Mouse (Mus musculus): ENCODE measurements at regions not wholly inside any gene's neighbourhood (a gene's known extent, or its start where the extent isn't known, plus 50 kb on each side); places are given as distances from the start of the nearest gene placed in this dataset.

DNA sequence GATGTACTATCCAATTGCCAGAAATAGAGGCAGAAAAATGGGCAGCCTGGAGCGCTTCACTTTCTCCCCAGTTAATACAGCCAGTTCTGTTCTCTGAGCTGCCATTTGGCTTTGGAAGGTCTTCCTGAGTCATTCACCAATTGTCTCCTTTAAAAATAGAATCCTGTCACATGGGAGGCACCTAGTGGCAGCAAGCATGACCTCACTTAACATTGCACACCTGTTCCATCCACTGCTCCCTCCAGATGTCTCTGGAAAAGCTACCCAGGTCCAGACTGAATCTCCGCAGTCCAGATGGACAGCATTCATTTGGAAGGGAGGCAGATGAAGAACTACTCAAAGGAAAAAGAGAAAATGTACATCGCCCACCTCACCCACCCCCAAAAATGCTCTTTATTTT lies 73.9 kb upstream of the Spag17 start:
- ATAC-seq (replicated peaks; ENCODE audit: insufficient number of reproducible peaks, insufficient read depth, low FRiP score, low read depth): no peak

DNA sequence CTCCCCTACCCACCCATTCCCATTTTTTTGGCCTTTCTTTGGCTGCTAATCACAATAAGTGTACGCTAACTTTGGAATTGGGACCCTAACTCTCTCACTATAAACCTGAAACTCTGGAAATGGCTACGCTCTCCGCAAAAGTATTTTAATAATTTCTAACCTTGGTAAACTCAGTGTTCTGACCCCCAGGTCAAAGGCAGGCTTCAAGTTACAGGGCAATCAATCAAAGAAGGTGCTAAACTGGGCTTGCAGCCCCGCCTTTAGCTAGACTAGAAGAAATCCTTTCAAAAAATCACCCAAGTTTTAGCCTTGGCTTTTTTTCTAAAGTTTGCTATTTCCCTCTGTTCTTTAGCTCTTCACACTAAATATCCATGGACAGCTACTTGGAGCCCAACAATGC lies 72.4 kb upstream of the Spag17 start:
- peaks cover 6% of the 10 kb centered on the region; the same call in 1 of the 2 replicates for H3K4me1 ChIP-seq (replicated peaks)
- H3K36me3 ChIP-seq: no peaks in the 10 kb centered on the region
- no peak overlapping the region for H3K27ac ChIP-seq
- H3K27me3 ChIP-seq: no peaks in the 10 kb centered on the region
- no peak overlapping the region for H3K9ac ChIP-seq
- H3K9me3 ChIP-seq (replicated peaks): no peaks in the 10 kb centered on the region
- 69% methylated on average over 4 of the region's 4 CpGs for WGBS
- no peak for ATAC-seq (replicated peaks; ENCODE audit: insufficient number of reproducible peaks, insufficient read depth, low FRiP score, low read depth)
- H3K4me3 ChIP-seq: no peak overlapping the region
- no peak overlapping the region for H3K4me2 ChIP-seq

More for the DNA sequence above, 73.9 kb upstream of the Spag17 start:
- no peaks in the 10 kb centered on the region for H3K27me3 ChIP-seq
- 85% methylated on average over 3 of the region's 3 CpGs for WGBS
- H3K9me3 ChIP-seq (replicated peaks): no peaks in the 10 kb centered on the region
- H3K4me3 ChIP-seq: no peak overlapping the region
- no peak overlapping the region for H3K9ac ChIP-seq
- H3K36me3 ChIP-seq: no peaks in the 10 kb centered on the region
- no peak overlapping the region for H3K4me2 ChIP-seq
- H3K4me1 ChIP-seq (replicated peaks): peaks cover 6% of the 10 kb centered on the region; the same call in 1 of the 2 replicates
- no peak overlapping the region for H3K27ac ChIP-seq

DNA sequence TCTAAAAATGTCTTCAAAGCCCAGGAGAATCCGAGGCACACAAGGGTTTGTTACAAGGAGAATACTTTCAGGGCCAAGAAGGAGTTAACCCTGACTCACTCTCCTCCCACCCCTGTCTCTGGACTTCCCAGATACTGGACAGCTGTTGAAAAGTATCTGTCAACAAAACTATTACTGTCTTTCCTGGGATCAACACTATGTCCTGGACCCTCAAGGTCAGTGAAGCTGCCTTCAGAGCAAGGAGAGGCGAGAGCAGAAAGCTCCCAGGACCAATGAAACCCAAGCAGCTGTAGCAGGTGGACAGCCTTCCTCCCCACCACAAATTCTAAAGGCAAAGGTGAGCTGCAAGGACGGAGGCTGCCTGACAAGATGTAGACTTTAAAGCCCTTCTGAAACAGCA lies 70.1 kb upstream of the Spag17 start:
- ATAC-seq (replicated peaks; ENCODE audit: insufficient number of reproducible peaks, insufficient read depth, low FRiP score, low read depth): no peak
- Histone ChIP-seq H3K27me3 (no peaks in the 10 kb centered on the region), H3K4me3 (no peak overlapping the region), H3K36me3 (no peaks in the 10 kb centered on the region), H3K9me3 (replicated peaks) (no peaks in the 10 kb centered on the region), H3K9ac (no peak overlapping the region), H3K4me1 (replicated peaks) (peaks cover 11% of the 10 kb centered on the region; the same call in 1 of the 2 replicates), H3K4me2 (no peak overlapping the region), H3K27ac (no peak overlapping the region)
- WGBS: 18% methylated on average over 3 of the region's 3 CpGs

DNA sequence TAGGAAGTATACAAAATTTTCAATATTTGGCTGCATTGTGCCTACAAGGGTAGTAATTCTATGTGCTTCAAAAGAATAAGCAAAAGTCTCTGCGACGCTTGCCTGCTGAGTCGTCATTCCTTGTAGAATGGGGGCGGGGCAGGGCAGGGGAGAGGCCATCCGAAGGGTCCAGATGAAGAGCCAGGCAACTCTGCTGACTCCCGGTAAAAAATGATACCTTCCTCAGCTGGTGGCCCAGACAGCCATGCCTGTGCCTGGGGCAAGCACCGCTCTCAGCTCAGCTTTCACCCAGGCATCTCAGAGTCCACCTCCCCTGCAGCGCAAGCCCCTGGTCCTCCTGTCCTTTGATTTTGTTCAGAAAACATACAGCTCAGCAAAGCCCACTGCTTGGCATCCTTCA lies 67.2 kb upstream of the Spag17 start:
- Histone ChIP-seq H3K27ac (no peak overlapping the region), H3K9me3 (replicated peaks) (no peaks in the 10 kb centered on the region), H3K9ac (no peak overlapping the region), H3K27me3 (no peaks in the 10 kb centered on the region), H3K4me2 (no peak overlapping the region), H3K4me1 (replicated peaks) (peaks cover 15% of the 10 kb centered on the region; the same call in 1 of the 2 replicates), H3K36me3 (no peaks in the 10 kb centered on the region), H3K4me3 (no peak overlapping the region)
- 44% methylated on average over 8 of the region's 8 CpGs for WGBS
- no peak for ATAC-seq (replicated peaks; ENCODE audit: insufficient number of reproducible peaks, insufficient read depth, low FRiP score, low read depth)

DNA sequence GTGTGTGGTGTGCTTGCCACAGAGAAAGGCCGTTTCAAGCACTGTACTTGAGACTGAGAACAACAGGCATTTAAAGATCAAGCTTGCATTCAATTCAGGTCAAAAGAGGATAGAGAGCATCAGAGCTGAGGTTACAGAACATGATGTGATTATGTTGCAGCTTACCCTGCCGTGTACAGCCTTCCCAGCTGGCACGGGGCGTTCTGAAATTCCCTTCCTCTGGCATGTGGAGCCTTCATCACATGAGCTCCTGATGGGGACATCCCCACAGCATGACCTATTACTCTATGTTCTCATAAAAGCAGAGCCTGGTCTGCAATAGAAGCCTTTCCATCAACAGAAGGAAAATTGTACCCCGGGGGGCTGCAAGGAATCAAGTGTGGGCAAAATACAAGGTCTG lies 62.5 kb upstream of the Spag17 start:
- H3K36me3 ChIP-seq: no peaks in the 10 kb centered on the region
- 0 out of 2 replicates have a peak, but pooled peaks cover 12% of the 10 kb centered on the region for H3K4me1 ChIP-seq (replicated peaks)
- no peak overlapping the region for H3K9ac ChIP-seq
- H3K27ac ChIP-seq: no peak overlapping the region
- no peak for ATAC-seq (replicated peaks; ENCODE audit: insufficient number of reproducible peaks, insufficient read depth, low FRiP score, low read depth)
- WGBS: 65% methylated on average over 5 of the region's 5 CpGs
- no peak overlapping the region for H3K4me3 ChIP-seq
- no peak overlapping the region for H3K4me2 ChIP-seq
- H3K27me3 ChIP-seq: no peaks in the 10 kb centered on the region
- H3K9me3 ChIP-seq (replicated peaks): no peaks in the 10 kb centered on the region

DNA sequence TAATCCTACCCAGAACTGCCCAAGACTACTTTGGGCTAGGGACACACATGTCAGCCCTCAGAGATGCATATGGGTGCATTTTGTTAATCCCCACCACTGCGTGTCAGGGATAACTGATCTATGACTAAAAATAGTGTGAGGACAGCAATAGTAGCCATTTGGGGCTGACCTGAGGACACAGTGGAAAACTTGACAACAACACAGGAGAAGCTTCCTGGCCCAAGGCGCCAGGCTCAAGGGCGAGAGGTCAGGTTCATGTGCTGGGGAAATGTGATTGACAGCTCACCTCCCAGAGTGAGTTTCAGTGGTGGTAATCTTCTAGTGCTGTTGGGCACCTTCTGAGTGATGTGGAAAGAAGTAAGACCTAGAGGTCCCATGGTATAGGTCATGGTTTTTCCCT lies 62.0 kb upstream of the Spag17 start:
- no peaks in the 10 kb centered on the region for H3K9me3 ChIP-seq (replicated peaks)
- no peaks in the 10 kb centered on the region for H3K27me3 ChIP-seq
- no peak overlapping the region for H3K9ac ChIP-seq
- no peak overlapping the region for H3K4me2 ChIP-seq
- ATAC-seq (replicated peaks; ENCODE audit: insufficient number of reproducible peaks, insufficient read depth, low FRiP score, low read depth): no peak
- 54% methylated on average over 3 of the region's 3 CpGs for WGBS
- H3K4me1 ChIP-seq (replicated peaks): peaks cover 11% of the 10 kb centered on the region; the same call in 1 of the 2 replicates
- H3K4me3 ChIP-seq: no peak overlapping the region
- H3K36me3 ChIP-seq: no peaks in the 10 kb centered on the region
- H3K27ac ChIP-seq: no peak overlapping the region

Data from heart, embryonic 15.5 days (tissue).